Mouse (Mus musculus): Measurements from ENCODE around the gene Casz1. TPM values are rescaled to one million over a fixed set of nuclear protein-coding genes. Genes with fewer than 3 reads are reported as not detected.

Casz1 gene
- total RNA-seq, 2 experiments from 2014 or later = 7.4 to 10.9 TPM

DNA sequence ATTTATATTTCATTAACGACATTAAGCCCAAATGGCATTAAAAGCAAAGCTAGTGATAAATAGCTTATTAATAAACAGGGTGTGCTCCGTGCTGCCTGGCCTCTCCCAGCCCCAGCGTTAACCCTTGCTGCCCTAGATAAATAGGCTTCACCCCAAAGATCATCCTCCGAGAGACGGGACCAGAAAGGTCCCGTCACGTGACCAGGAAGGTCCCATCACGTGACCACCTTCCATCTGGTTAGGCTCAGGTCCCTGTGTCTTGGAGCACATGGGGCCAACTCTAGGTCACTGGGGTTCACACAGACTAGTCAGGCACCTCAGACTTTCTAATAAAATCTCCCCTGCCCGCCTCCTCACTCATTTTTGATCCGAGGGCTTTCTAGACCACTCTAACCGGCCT is 42.5 kb downstream of the Casz1 start:
- DNase-seq = no peak

DNA sequence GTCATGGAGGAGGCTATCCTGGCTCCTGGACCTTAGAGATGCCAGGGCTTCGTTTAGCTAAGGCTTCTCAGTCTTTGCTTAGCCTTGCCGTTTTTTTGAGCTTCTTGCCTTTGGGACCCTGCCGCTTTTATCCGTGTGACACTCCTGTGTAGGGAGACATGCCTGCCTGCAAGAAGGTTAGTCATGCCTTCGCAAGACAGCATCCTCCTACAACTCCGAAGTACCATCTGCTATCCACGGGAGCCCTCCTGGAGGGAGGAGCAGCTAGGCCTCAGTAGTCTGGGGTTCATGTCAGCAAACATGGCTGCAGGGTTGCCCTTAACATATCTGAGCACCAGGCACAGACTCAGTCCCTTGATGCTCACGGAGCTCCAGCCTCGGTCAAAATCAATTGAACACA is 43.4 kb downstream of the Casz1 start:
- no peak for DNase-seq

DNA sequence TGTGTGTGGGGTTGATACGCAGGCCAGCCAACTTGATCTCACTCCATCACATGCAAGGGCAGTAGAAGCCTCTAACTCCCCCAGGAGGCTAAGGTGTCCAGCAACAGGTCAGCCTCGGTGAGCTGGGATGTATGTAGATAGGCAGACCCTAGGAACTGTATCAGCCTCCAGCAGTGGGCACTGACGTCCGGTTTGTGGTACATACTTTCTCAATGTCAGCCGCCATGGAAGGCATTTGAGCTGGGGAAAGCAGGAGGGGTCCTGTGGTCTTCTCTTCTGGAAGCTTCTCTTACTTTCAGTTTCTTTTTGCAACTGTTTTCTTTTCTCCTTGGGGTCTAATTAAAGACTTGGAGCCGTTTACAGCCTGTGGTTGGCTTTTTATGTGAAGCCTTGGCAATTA is 45.2 kb downstream of the Casz1 start:
- no peak for DNase-seq

- DNase-seq = no peak
Measured at GRCm38 (mm10) chr4:148853057-148853456, 48.8 kb downstream of the Casz1 start.

DNA sequence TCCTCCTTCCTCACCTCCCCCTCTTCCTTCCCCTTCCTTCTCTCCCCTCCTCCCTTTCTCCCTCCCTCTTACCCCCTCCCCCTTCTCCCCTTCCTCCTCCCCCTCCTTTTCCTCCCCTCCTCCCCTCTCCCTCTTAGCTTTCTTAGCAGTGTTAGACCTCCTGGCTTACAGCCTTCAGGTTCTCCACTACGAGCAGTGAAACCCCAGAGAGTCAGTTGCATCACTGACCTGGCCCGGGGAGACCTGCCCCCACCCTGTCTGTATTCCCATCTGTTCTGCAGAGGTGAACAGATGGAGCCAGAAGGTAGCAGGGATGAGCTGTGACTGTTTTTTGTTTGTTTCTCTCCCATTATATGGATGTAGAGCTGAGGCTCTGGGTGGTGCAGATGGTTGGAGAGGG is 49.9 kb downstream of the Casz1 start:
- no peak for DNase-seq

DNA sequence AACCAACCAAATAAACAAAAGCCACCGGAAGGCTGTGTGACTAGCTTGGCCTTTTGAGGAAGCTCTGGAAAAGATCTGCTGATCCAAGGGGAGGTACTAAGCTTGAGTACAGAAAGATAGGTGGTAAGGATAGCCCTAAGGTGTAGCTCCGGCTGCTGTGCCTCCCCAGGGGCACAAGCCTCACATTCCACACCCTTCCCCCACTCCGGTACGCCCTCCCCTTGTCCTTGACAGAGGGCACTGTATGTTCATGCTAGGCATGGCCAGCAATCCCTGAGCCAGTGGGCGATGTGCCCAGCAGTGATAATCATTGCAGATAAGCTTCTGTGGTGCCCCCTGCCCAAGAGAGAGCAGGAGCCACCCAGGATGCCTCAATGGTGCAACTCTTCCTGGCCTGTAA is 51.3 kb downstream of the Casz1 start:
- DNase-seq = no peak

DNA sequence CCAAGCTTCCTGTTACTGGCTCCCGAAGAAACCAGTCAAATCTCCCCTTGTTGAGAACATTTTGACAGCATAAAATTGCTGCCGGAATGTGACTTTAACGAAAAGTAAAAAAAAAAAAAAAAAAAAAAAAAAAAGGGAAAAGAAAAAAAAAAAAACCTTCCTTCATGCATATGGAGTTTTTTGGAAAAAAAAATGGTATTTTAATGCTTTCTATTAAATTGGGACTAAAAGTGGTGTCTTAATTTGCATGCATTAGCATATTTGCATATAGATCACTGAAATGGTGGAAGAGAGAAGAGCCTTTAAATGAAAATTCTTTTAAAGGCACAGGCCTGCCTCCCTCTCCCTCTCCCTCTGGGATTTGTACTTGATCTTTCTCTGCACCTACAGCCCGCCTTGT is 52.0 kb downstream of the Casz1 start:
- DNase-seq = no peak

- DNase-seq = no peak
Measured at GRCm38 (mm10) chr4:148857398-148858084, 53.3 kb downstream of the Casz1 start.

- DNase-seq = no peak
Measured at GRCm38 (mm10) chr4:148858194-148858593, 54.0 kb downstream of the Casz1 start.

GRCm38 (mm10) chr4:148859415-148859814 is 55.2 kb downstream of the Casz1 start:
- DNase-seq = no peak

DNA sequence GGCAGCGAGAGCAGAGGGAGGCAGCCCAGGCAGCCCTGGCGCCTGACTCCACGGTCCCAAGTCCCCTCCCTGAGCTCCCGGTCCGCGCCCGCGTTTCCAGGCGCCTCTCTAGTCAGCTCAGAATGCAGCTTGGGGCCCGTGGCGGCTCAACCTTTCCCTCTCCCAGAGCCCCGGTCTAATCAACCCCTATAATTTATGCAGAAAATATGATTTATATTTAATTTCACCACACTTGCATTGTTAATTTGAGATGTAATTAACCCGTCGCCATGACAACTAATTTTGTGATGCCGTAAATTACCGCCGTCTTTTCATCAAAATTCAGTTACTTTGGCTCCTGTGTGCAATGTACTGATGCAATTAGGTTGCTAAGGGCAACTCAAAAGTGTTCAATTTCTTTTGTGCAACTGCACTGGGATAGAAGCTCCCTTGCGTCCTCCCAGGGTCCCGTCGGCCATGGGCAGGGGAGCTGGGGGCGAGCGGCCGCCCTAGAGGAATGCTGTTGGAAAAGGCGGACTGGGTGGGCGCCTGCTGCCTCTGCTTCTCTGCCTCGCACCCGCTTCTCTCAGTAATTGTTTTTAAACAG is 55.8 kb downstream of the Casz1 start:
- peak; percentile 40 for DNase-seq

DNA sequence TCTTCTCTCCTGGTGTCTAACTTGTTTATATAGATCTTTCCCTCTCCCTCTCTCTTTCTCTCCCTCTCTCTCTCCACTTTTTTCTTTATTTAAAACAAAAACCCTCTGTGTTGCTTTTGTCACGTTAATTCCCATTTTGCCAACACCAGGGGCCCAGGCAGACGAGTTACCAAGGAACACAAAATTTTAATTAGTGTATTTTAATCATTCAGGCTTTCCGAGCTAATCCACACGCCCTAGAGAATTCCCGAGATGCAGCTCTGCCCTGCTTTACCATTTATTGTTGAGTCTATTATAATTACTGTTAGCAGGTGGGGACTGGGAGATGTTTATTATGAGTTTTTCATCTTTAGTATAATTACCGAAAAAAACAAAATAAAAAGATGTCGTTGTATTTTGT is 56.4 kb downstream of the Casz1 start:
- no peak for DNase-seq

DNA sequence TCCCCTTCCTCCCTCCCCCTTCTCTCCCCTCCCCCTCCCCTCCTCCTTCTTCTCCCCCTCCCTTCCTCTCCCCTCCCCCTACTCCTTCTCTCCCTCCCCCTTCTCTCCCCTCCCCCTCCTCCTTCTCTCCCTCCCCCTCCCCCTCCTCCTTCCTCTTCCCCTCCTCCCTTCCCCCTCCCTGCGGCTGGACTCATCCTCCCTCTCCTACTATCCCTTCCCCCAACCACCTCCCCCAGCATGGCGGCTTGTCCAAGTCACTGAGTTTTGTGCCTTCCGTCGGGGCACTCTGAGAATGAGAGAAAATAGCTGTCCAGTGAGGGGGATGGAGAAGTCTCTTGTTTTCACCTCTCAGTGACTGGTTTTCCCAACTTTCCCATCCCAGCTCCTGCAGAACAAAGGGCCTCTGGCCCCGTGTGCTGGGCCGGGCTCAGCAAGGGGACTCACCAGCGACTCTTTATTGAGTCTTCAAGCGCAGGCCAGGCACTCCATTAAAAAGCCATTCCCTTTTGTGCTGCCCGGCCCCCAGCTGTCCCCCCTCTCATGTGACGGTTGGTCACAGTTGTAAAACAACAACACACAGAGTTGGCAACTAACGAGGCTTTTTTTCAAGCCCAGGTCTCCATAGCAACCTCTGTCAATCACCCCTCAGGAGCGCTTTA is 62.7 kb downstream of the Casz1 start:
- DNase-seq = no peak

DNA sequence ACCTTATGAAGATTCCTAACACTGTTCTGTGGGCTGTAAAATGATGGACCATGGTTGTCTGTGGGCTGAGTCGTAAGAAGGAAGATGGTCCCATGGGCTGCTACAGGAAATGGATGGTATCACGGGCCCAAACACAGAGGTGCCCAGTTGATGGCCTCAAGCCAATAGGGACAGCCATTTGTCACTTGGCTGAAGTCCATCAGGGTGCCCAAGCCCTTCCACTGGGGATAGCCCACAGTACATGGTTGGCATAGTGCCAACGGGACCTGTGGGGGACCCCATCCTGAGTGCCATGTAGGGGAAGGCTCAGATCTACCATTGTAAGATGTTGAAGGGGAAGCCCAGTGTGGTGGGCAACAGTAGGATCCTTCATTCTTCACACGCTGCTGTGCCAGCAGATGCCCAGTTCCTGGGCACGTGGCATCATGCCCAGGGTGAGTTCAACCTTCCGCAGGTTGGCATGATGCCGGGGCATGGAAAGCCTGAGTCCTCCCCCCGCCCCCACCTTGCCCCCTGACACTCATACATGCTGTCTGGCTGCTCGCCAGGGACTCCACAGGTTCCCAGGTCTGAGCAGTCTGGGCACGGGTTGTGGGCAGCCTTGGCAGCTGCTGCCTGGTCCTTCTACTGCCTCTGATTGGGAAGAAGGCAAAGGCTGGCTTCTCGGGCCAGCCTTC is 63.6 kb downstream of the Casz1 start:
- peak; percentile 84 for DNase-seq

GRCm38 (mm10) chr4:148869566-148869965 is 65.3 kb downstream of the Casz1 start:
- DNase-seq = peak; percentile 80

DNA sequence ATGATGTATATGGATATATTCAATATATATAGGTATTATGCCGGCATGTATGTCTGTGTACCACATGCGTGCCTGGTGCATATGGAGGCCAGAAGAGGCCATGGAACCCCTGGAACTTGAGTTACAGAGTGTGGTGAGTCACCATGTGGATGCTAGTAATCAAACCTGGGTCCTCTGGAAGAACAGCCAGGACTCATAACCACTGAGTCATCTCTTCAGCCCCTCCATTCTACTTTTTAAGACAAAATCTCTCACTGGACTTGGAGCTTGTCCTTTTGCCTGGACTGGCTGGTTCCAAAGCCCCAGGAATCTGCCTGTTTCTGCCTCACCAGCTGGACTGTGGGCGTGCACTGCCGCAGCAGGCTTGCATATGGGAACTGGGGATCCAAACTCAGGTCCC is 66.3 kb downstream of the Casz1 start:
- DNase-seq = no peak

GRCm38 (mm10) chr4:148871751-148872334 is 67.6 kb downstream of the Casz1 start:
- DNase-seq = peak; percentile 84

GRCm38 (mm10) chr4:148872372-148872771 is 68.1 kb downstream of the Casz1 start:
- DNase-seq = no peak

- DNase-seq = no peak
Measured at GRCm38 (mm10) chr4:148872783-148873182, 68.6 kb downstream of the Casz1 start.

GRCm38 (mm10) chr4:148876166-148876565 is 71.9 kb downstream of the Casz1 start:
- DNase-seq = no peak

GRCm38 (mm10) chr4:148876867-148877266 is 72.6 kb downstream of the Casz1 start:
- DNase-seq = no peak

DNA sequence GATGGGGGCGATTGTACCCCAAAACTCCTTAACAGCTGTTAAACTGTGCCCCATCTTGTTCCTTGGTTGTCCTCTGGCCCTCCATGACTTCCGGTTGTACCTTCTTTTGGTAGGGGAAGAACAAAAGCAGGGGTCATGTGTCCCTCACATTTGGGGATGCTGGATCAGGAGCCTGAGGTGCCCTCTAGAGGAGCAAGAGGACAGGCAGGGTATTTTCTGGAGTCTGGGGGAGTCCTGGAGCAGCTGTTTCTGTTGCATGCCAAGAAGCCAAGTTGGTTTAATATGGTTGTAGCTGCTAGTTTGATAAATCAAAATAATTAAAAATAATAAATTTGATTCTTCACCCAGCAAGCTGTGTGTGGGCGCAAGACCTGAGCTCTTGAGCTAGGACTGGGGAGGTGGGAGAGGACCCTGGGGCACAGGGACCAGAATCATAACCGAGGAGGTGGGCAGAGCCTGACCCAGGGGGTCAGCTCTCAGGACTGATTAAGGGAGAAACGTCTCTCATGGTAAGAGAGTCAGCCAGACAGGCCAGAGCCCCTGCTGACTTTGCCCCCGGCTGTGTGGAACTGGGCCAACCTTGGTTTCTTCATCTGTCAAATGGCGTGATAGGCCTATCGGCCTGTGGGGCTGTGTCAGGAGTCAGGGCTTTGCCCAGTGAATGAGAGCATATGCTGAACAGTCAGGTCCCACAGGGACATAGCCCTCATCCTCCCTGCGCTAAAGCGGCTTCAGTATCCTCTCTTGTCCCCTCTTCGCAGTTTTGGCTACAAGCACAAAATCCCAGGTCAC is 74.2 kb downstream of the Casz1 start:
- no peak for DNase-seq

Measured in adrenal gland, postnatal 10 days (tissue).